In the genomic region with DNA sequence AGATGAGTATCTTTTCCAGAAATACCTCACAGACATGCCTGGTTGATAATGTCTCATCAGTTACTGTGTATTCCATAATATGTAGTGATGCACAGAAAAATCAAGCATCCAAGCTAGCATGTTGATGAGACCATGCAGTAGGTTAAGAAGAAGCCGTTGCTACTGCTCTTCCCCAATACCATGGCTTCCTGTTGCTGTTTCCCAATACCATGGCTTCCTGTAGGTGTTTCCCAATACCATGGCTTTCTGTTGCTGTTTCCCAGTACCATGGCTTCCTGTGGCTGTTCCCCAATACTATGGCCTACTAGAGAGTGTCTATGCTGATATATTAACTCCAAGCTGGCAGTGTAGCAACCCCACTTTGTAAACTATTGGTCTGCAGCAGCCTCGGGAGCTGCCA, we compare ENCODE assay signal across 23 mouse cellular contexts.
DNase-seq lines count a peak whose midpoint lies in the region; ATAC-seq lines count a peak whose summit lies in the region.
"Had no signal": no experiment of that assay in that cellular context is flagged by ENCODE, and none has a peak within 500 bp of the region (broad histone marks: within the 10 kb centered on the region; RNA-seq: fewer than 3 reads in every experiment).

No protein-coding gene starts in this region.

- no peaks in the 10 kb centered on the region for H3K27me3 ChIP-seq in heart, embryonic 12.5 days (replicated peaks)
- H3K27me3 ChIP-seq in hindbrain, embryonic 10.5 days (ENCODE audit: insufficient read depth, poor library complexity, severe bottlenecking), result no peaks in the 10 kb centered on the region
- H3K27me3 ChIP-seq: embryonic facial prominence, embryonic 13.5 days; embryonic facial prominence, embryonic 15.5 days; forebrain, embryonic 12.5 days had no signal

- DNase-seq in heart, adult 11 months, result peak; percentile 22
- peak; percentile 69 for DNase-seq in 416B (ENCODE audit: low read depth)
- DNase-seq in hindbrain, embryonic 10.5 days (ENCODE audit: low spot score), result no peak
- DNase-seq in cerebellum, postnatal 14 days, result no peak
- DNase-seq: adrenal gland, adult 2 months; adrenal gland, postnatal 10 days; adrenal gland, postnatal 25 days; cerebellum, adult 11 months; cerebellum, adult 18-20 months; cerebellum, adult 8-10 months; cerebellum, adult 9-11 months; cerebellum, postnatal 25 days; embryo, embryonic 11 days had no signal

- no peak overlapping the region for H3K4me3 ChIP-seq in heart, embryonic 12.5 days
- H3K4me3 ChIP-seq in hindbrain, embryonic 10.5 days, result no peak overlapping the region
- H3K4me3 ChIP-seq: embryonic facial prominence, embryonic 13.5 days; embryonic facial prominence, embryonic 15.5 days; erythroblast, embryonic 14.5 days; forebrain, embryonic 10.5 days; forebrain, embryonic 12.5 days had no signal

- 76% methylated on average over 2 of the region's 2 CpGs for WGBS in heart, embryonic 12.5 days
- 88% methylated on average over 2 of the region's 2 CpGs for WGBS in hindbrain, embryonic 10.5 days

- H3K9me3 ChIP-seq in heart, embryonic 12.5 days (replicated peaks), result no peaks in the 10 kb centered on the region
- no peaks in the 10 kb centered on the region for H3K9me3 ChIP-seq in hindbrain, embryonic 10.5 days
- H3K9me3 ChIP-seq: embryonic facial prominence, embryonic 13.5 days; embryonic facial prominence, embryonic 15.5 days; forebrain, embryonic 10.5 days; forebrain, embryonic 12.5 days had no signal

- ATAC-seq in heart, embryonic 12.5 days (ENCODE audit: insufficient number of reproducible peaks, low FRiP score), result no peak
- ATAC-seq in granulocyte monocyte progenitor cell, adult 5-6 weeks (replicated peaks; ENCODE audit: poor library complexity, severe bottlenecking), result peak; percentile 93
- peak; percentile 97 for ATAC-seq in megakaryocyte progenitor cell, adult 5-6 weeks (replicated peaks; ENCODE audit: poor library complexity)
- ATAC-seq: forebrain, embryonic 14.5 days; forebrain, embryonic 16.5 days had no signal

- H3K36me3 ChIP-seq in heart, embryonic 12.5 days, result no peaks in the 10 kb centered on the region
- no peaks in the 10 kb centered on the region for H3K36me3 ChIP-seq in hindbrain, embryonic 10.5 days
- H3K36me3 ChIP-seq: embryonic facial prominence, embryonic 13.5 days; embryonic facial prominence, embryonic 15.5 days; forebrain, embryonic 10.5 days; forebrain, embryonic 12.5 days had no signal

- H3K4me2 ChIP-seq in heart, embryonic 12.5 days, result no peak overlapping the region
- H3K4me2 ChIP-seq: embryonic facial prominence, embryonic 13.5 days; embryonic facial prominence, embryonic 15.5 days; forebrain, embryonic 12.5 days had no signal

- no peak overlapping the region for H3K9ac ChIP-seq in heart, embryonic 12.5 days
- H3K9ac ChIP-seq: embryonic facial prominence, embryonic 13.5 days; embryonic facial prominence, embryonic 15.5 days; forebrain, embryonic 12.5 days had no signal

- H3K27ac ChIP-seq in heart, embryonic 12.5 days (ENCODE audit: poor library complexity, severe bottlenecking), result no peak overlapping the region
- no peak overlapping the region for H3K27ac ChIP-seq in hindbrain, embryonic 10.5 days
- H3K27ac ChIP-seq: embryonic facial prominence, embryonic 13.5 days; embryonic facial prominence, embryonic 15.5 days; forebrain, embryonic 10.5 days; forebrain, embryonic 12.5 days had no signal

- H3K4me1 ChIP-seq in heart, embryonic 12.5 days (replicated peaks), result peaks cover 6% of the 10 kb centered on the region
- H3K4me1 ChIP-seq in hindbrain, embryonic 10.5 days (replicated peaks), result peaks cover 5% of the 10 kb centered on the region; the same call in 1 of the 2 replicates
- H3K4me1 ChIP-seq: embryonic facial prominence, embryonic 13.5 days; embryonic facial prominence, embryonic 15.5 days; forebrain, embryonic 12.5 days had no signal

Comparison
In these comparisons a context has a peak if more than half of its experiments do, and no peak if none do; other contexts are left out.
1. DNase-seq: peak in heart, adult 11 months (single experiment) and 416B (single experiment); none in hindbrain, embryonic 10.5 days (single experiment) and cerebellum, postnatal 14 days (0 of 2).